Mouse (Mus musculus): ENCODE results near the gene Bicra. TPM values are rescaled to one million over a fixed set of nuclear protein-coding genes. Genes with fewer than 3 reads are reported as not detected.

Bicra gene
- total and polyA plus RNA-seq, 3 experiments = 0.81 to 14.1 TPM; not detected in 1

- Histone ChIP-seq H3K9me3 (replicated peaks; ENCODE audit: insufficient read depth, low read length) (no peaks in the 10 kb centered on the region), H3K79me2 (ENCODE audit: control insufficient read depth, insufficient read depth, low read length, poor library complexity) (peaks cover 5% of the 10 kb centered on the region; the same call in 1 of the 2 replicates), H3K4me1 (ENCODE audit: control insufficient read depth in 1 of 2, insufficient read depth in 2 of 2, low read length in 2 of 2) (peaks cover 10 to 12% of the 10 kb centered on the region in 2 experiments; a peak in 3 of 4 replicates), H3K36me3 (ENCODE audit: control insufficient read depth in 1 of 2, insufficient read depth in 2 of 2, low read length in 2 of 2) (peaks cover 0 to 16% of the 10 kb centered on the region in 2 experiments; a peak in 2 of 4 replicates), H3K27ac (ENCODE audit: control insufficient read depth, low read depth, low read length) (no peak overlapping the region), H3K27me3 (ENCODE audit: control insufficient read depth in 1 of 2, insufficient read depth in 2 of 2, low read length in 2 of 2) (no peaks in the 10 kb centered on the region), H3K9ac (ENCODE audit: control insufficient read depth, low read depth, low read length, poor library complexity, severe bottlenecking) (no peak overlapping the region), H3K4me3 (ENCODE audit: control insufficient read depth in 1 of 2, insufficient read depth in 1 of 2, low read depth in 2 of 2, low read length in 2 of 2) (no peak overlapping the region)
- no peak for DNase-seq (ENCODE audit: low read depth, low spot score)
- TF ChIP-seq GABPA (IDR thresholded peaks at IDR 0.05; ENCODE audit: low read depth, low read length) (no peak), POLR2AphosphoS5 (IDR thresholded peaks at IDR 0.05; ENCODE audit: borderline replicate concordance, low read depth, low read length) (no peak)
Observed at GRCm38 (mm10) chr7:16014521-16015175, 33.1 kb downstream of the Bicra start.

- DNase-seq (ENCODE audit: low read depth, low spot score) = no peak
- H3K27me3 ChIP-seq (ENCODE audit: control insufficient read depth in 1 of 2, insufficient read depth in 2 of 2, low read length in 2 of 2) = no peaks in the 10 kb centered on the region
- no peak overlapping the region for H3K27ac ChIP-seq (ENCODE audit: control insufficient read depth, low read depth, low read length)
- H3K9ac ChIP-seq (ENCODE audit: control insufficient read depth, low read depth, low read length, poor library complexity, severe bottlenecking) = no peak overlapping the region
- no peak overlapping the region for H3K4me3 ChIP-seq (ENCODE audit: control insufficient read depth in 1 of 2, insufficient read depth in 1 of 2, low read depth in 2 of 2, low read length in 2 of 2)
- peaks cover 7% of the 10 kb centered on the region in 2 experiments; a peak in 3 of 4 replicates for H3K4me1 ChIP-seq (ENCODE audit: control insufficient read depth in 1 of 2, insufficient read depth in 2 of 2, low read length in 2 of 2)
- peaks cover 0 to 8% of the 10 kb centered on the region in 2 experiments; a peak in 2 of 4 replicates for H3K36me3 ChIP-seq (ENCODE audit: control insufficient read depth in 1 of 2, insufficient read depth in 2 of 2, low read length in 2 of 2)
- TF ChIP-seq ELF1 (IDR thresholded peaks at IDR 0.05; ENCODE audit: low read depth, low read length) = no peak
- no peak for TF ChIP-seq GABPA (IDR thresholded peaks at IDR 0.05; ENCODE audit: low read depth, low read length)
- TF ChIP-seq TCF12 (IDR thresholded peaks at IDR 0.05; ENCODE audit: low read depth, low read length) = no peak
- no peak for TF ChIP-seq NELFE (IDR thresholded peaks at IDR 0.05; ENCODE audit: low read depth, low read length)
- TF ChIP-seq CTCF (IDR thresholded peaks at IDR 0.05 in 2 of 3, conservative IDR thresholded peaks at IDR 0.05 in 1 of 3; ENCODE audit: control insufficient read depth in 1 of 3, insufficient read depth in 1 of 3, low read depth in 2 of 3, low read length in 3 of 3, poor library complexity in 1 of 3, severe bottlenecking in 1 of 3) = no peak
- TF ChIP-seq RAD21 (IDR thresholded peaks at IDR 0.05; ENCODE audit: low read depth, low read length) = no peak
- TF ChIP-seq USF2 (IDR thresholded peaks at IDR 0.05; ENCODE audit: borderline replicate concordance in 1 of 2, insufficient read depth in 1 of 2, low read depth in 1 of 2, low read length in 2 of 2) = no peak
- no peak for TF ChIP-seq MXI1 (IDR thresholded peaks at IDR 0.05; ENCODE audit: low read depth, low read length)
- TF ChIP-seq HCFC1 (IDR thresholded peaks at IDR 0.05; ENCODE audit: low read depth, low read length) = no peak
- TF ChIP-seq MYB (IDR thresholded peaks at IDR 0.05; ENCODE audit: low read depth, low read length) = no peak
- peaks cover 5% of the 10 kb centered on the region; the same call in 1 of the 2 replicates for H3K79me2 ChIP-seq (ENCODE audit: control insufficient read depth, insufficient read depth, low read length, poor library complexity)
- H3K9me3 ChIP-seq (replicated peaks; ENCODE audit: insufficient read depth, low read length) = no peaks in the 10 kb centered on the region
Observed at GRCm38 (mm10) chr7:16013722-16014275, 33.9 kb downstream of the Bicra start.

Measured in MEL (cell line).